Mouse (Mus musculus) frontal cortex, postnatal 36 days (tissue): ENCODE measurements around the gene Bag5.
"Not testable (repeated sequence)": the region's sequence is repeated elsewhere in the genome, so short reads cannot be mapped to it uniquely, and the experiment has no call there.

ENCODE experiments used
- DNase-seq, 2 experiments: peaks; one replicate each; pipeline ENCODE4 v3.0.0; 2022; ENCODE audit warnings: low spot score in 2 of 2

Bag5 gene

GRCm38 (mm10) chr12:111734912-111735311 lies 21.9 kb upstream of the Bag5 start:
- DNase-seq: no peak

- DNase-seq: no peak
Measured at GRCm38 (mm10) chr12:111732921-111733320, 19.9 kb upstream of the Bag5 start.

GRCm38 (mm10) chr12:111731822-111732807 lies 19.1 kb upstream of the Bag5 start:
- peak; percentile 87 to 93 for DNase-seq

GRCm38 (mm10) chr12:111727956-111728355 lies 14.9 kb upstream of the Bag5 start:
- DNase-seq: no peak

GRCm38 (mm10) chr12:111726122-111726463 lies 13.0 kb upstream of the Bag5 start:
- peak; percentile 59 to 67 for DNase-seq

- DNase-seq: peak; percentile 54 to 63
Measured at GRCm38 (mm10) chr12:111725338-111726121, 12.5 kb upstream of the Bag5 start.

- no peak for DNase-seq
Measured at GRCm38 (mm10) chr12:111724638-111725337, 11.7 kb upstream of the Bag5 start.

- no peak for DNase-seq
Measured at GRCm38 (mm10) chr12:111722654-111723053, 9.6 kb upstream of the Bag5 start.

GRCm38 (mm10) chr12:111720222-111720621 lies 7.2 kb upstream of the Bag5 start:
- no peak for DNase-seq

- DNase-seq: no peak
Measured at GRCm38 (mm10) chr12:111718656-111719055, 5.6 kb upstream of the Bag5 start.

- DNase-seq: no peak
Measured at GRCm38 (mm10) chr12:111716505-111716904, 3.4 kb upstream of the Bag5 start.

- not testable (repeated sequence) for DNase-seq
Measured at GRCm38 (mm10) chr12:111713880-111714279, 823 bp upstream of the Bag5 start.

GRCm38 (mm10) chr12:111712476-111712875 lies 581 bp downstream of the Bag5 start:
- no peak for DNase-seq

GRCm38 (mm10) chr12:111710091-111710490 lies 3.0 kb downstream of the Bag5 start:
- no peak for DNase-seq

- no peak for DNase-seq
Measured at GRCm38 (mm10) chr12:111708181-111708580, 4.9 kb downstream of the Bag5 start.

- DNase-seq: no peak
Measured at GRCm38 (mm10) chr12:111705186-111705973, 7.7 kb downstream of the Bag5 start.

- DNase-seq: no peak
Measured at GRCm38 (mm10) chr12:111704609-111705008, 8.4 kb downstream of the Bag5 start.

- no peak for DNase-seq
Measured at GRCm38 (mm10) chr12:111703301-111703700, 9.8 kb downstream of the Bag5 start.

- DNase-seq: no peak
Measured at GRCm38 (mm10) chr12:111700920-111701458, 12.1 kb downstream of the Bag5 start.

GRCm38 (mm10) chr12:111699542-111699941 lies 13.5 kb downstream of the Bag5 start:
- no peak for DNase-seq

GRCm38 (mm10) chr12:111698346-111698913 lies 14.6 kb downstream of the Bag5 start:
- no peak for DNase-seq
